ENCODE assay signal across 26 mouse cellular contexts in genomic region chr2:72777806-72778510, GRCm38 (mm10).
A peak's percentile ranks its signal among the peaks of the same experiment; 100 is the strongest.
DNase-seq lines count a peak whose midpoint lies in the region; ATAC-seq and TF ChIP-seq lines count a peak whose summit lies in the region.
"Had no signal": no experiment of that assay in that cellular context is flagged by ENCODE, and none has a peak within 500 bp of the region (broad histone marks: within the 10 kb centered on the region; RNA-seq: fewer than 3 reads in every experiment).

No protein-coding gene starts in this region.

- no peaks in the 10 kb centered on the region for H3K27me3 ChIP-seq in heart, embryonic 14.5 days (ENCODE audit: control insufficient read depth, insufficient read depth, low read length)
- H3K27me3 ChIP-seq in limb, embryonic 12.5 days, result no peaks in the 10 kb centered on the region
- no peaks in the 10 kb centered on the region for H3K27me3 ChIP-seq in limb, embryonic 10.5 days (ENCODE audit: low read depth, poor library complexity, severe bottlenecking)
- H3K27me3 ChIP-seq in midbrain, embryonic 10.5 days (ENCODE audit: low read depth, poor library complexity, severe bottlenecking), result no peaks in the 10 kb centered on the region
- H3K27me3 ChIP-seq: embryonic facial prominence, embryonic 13.5 days; forebrain, embryonic 12.5 days; hindbrain, embryonic 12.5 days; intestine, embryonic 15.5 days; midbrain, embryonic 13.5 days had no signal

- H3K4me1 ChIP-seq in heart, embryonic 14.5 days (ENCODE audit: control insufficient read depth in 2 of 2, insufficient read depth in 2 of 2, low read length in 2 of 2), result peaks cover 2 to 11% of the 10 kb centered on the region in 2 experiments
- peaks cover 28% of the 10 kb centered on the region for H3K4me1 ChIP-seq in limb, embryonic 12.5 days (replicated peaks)
- peaks cover 5% of the 10 kb centered on the region for H3K4me1 ChIP-seq in limb, embryonic 10.5 days
- H3K4me1 ChIP-seq in midbrain, embryonic 10.5 days, result peaks cover 2% of the 10 kb centered on the region; the same call in 1 of the 2 replicates
- H3K4me1 ChIP-seq: intestine, embryonic 15.5 days; liver, embryonic 13.5 days; megakaryocyte, embryonic 14.5 days had no signal

- H3K36me3 ChIP-seq in heart, embryonic 14.5 days (ENCODE audit: control insufficient read depth, insufficient read depth, low read length), result no peaks in the 10 kb centered on the region
- H3K36me3 ChIP-seq in limb, embryonic 12.5 days, result no peaks in the 10 kb centered on the region
- H3K36me3 ChIP-seq in limb, embryonic 10.5 days, result no peaks in the 10 kb centered on the region
- no peaks in the 10 kb centered on the region for H3K36me3 ChIP-seq in midbrain, embryonic 10.5 days
- H3K36me3 ChIP-seq: embryonic facial prominence, embryonic 13.5 days; forebrain, embryonic 12.5 days; hindbrain, embryonic 12.5 days; intestine, embryonic 15.5 days; liver, embryonic 13.5 days; midbrain, embryonic 13.5 days; neural tube, embryonic 13.5 days had no signal

- peak; percentile 4 for DNase-seq in gastrocnemius, adult 18-20 months (ENCODE audit: low spot score)
- no peak for DNase-seq in gastrocnemius, adult 2 months
- DNase-seq in heart, postnatal 36 days, result no peak
- DNase-seq in limb, embryonic 10.5 days (ENCODE audit: low spot score), result no peak
- no peak for DNase-seq in midbrain, embryonic 10.5 days (ENCODE audit: low spot score)
- DNase-seq: cerebellum, adult 9-10 months; forebrain, postnatal 0 days; gastrocnemius, postnatal 14 days; kidney, adult 8-10 months; layer of hippocampus, postnatal 36 days; liver, embryonic 13.5 days; lung, adult 18-20 months; right cerebral cortex, postnatal 4 days had no signal

- 0 out of 2 replicates have a peak, but pooled peaks have one; percentile 33 for ATAC-seq in heart, embryonic 14.5 days (ENCODE audit: insufficient number of reproducible peaks, insufficient read depth, low FRiP score, low read depth)
- ATAC-seq in limb, embryonic 12.5 days (ENCODE audit: insufficient number of reproducible peaks, insufficient read depth, low FRiP score, low TSS enrichment, low read depth), result no peak
- ATAC-seq: forebrain, postnatal 0 days; hindbrain, postnatal 0 days; intestine, embryonic 15.5 days; lung, postnatal 0 days; midbrain, embryonic 13.5 days; Patski had no signal

- H3K9ac ChIP-seq in heart, embryonic 14.5 days (ENCODE audit: low read length), result no peak overlapping the region
- H3K9ac ChIP-seq in limb, embryonic 12.5 days (replicated peaks), result no peak overlapping the region
- H3K9ac ChIP-seq: embryonic facial prominence, embryonic 13.5 days; forebrain, embryonic 12.5 days; forebrain, postnatal 0 days; hindbrain, embryonic 12.5 days; intestine, embryonic 15.5 days; liver, embryonic 13.5 days; midbrain, embryonic 13.5 days; neural tube, embryonic 13.5 days had no signal

- 75% methylated on average over 8 of the region's 8 CpGs for WGBS in heart, embryonic 14.5 days
- 69% methylated on average over 8 of the region's 8 CpGs for WGBS in limb, embryonic 12.5 days
- WGBS in limb, embryonic 10.5 days, result 90% methylated on average over 8 of the region's 8 CpGs
- 84% methylated on average over 8 of the region's 8 CpGs for WGBS in midbrain, embryonic 10.5 days

- no peak for TF ChIP-seq CTCF in gastrocnemius, adult 2 months (IDR thresholded peaks at IDR 0.05)

- H3K4me3 ChIP-seq in gastrocnemius, adult 2 months, result no peak overlapping the region
- no peak overlapping the region for H3K4me3 ChIP-seq in heart, embryonic 14.5 days (ENCODE audit: control insufficient read depth in 1 of 2, insufficient read depth in 1 of 2, low read depth in 1 of 2, low read length in 2 of 2)
- no peak overlapping the region for H3K4me3 ChIP-seq in limb, embryonic 12.5 days (replicated peaks)
- no peak overlapping the region for H3K4me3 ChIP-seq in limb, embryonic 10.5 days
- H3K4me3 ChIP-seq in midbrain, embryonic 10.5 days, result no peak overlapping the region
- H3K4me3 ChIP-seq: embryonic facial prominence, embryonic 13.5 days; erythroblast, embryonic 14.5 days; forebrain, embryonic 12.5 days; hindbrain, embryonic 12.5 days; intestine, embryonic 15.5 days; liver, embryonic 13.5 days; megakaryocyte, embryonic 14.5 days; midbrain, embryonic 13.5 days; neural tube, embryonic 13.5 days had no signal

- H3K9me3 ChIP-seq in heart, embryonic 14.5 days (ENCODE audit: control insufficient read depth, low read length), result no peaks in the 10 kb centered on the region
- no peaks in the 10 kb centered on the region for H3K9me3 ChIP-seq in limb, embryonic 12.5 days
- H3K9me3 ChIP-seq in limb, embryonic 10.5 days (replicated peaks), result no peaks in the 10 kb centered on the region
- no peaks in the 10 kb centered on the region for H3K9me3 ChIP-seq in midbrain, embryonic 10.5 days (replicated peaks)
- H3K9me3 ChIP-seq: embryonic facial prominence, embryonic 13.5 days; forebrain, embryonic 12.5 days; hindbrain, embryonic 12.5 days; intestine, embryonic 15.5 days; liver, embryonic 13.5 days; megakaryocyte, embryonic 14.5 days; midbrain, embryonic 13.5 days had no signal

- H3K4me2 ChIP-seq in heart, embryonic 14.5 days (ENCODE audit: low read length), result no peak overlapping the region
- no peak overlapping the region for H3K4me2 ChIP-seq in limb, embryonic 12.5 days
- H3K4me2 ChIP-seq: embryonic facial prominence, embryonic 13.5 days; forebrain, embryonic 12.5 days; hindbrain, embryonic 12.5 days; intestine, embryonic 15.5 days; liver, embryonic 13.5 days; midbrain, embryonic 13.5 days; neural tube, embryonic 13.5 days had no signal

- H3K27ac ChIP-seq in gastrocnemius, adult 2 months, result no peak overlapping the region
- peak overlapping the region; percentile 41 to 57; a peak in 2 of 4 replicates for H3K27ac ChIP-seq in heart, embryonic 14.5 days (replicated peaks in 1 of 2; ENCODE audit: control insufficient read depth in 1 of 2, insufficient read depth in 1 of 2, low read depth in 2 of 2, low read length in 2 of 2)
- H3K27ac ChIP-seq in limb, embryonic 12.5 days, result peak overlapping the region; percentile 45
- H3K27ac ChIP-seq in limb, embryonic 10.5 days, result no peak overlapping the region
- H3K27ac ChIP-seq in midbrain, embryonic 10.5 days (replicated peaks), result no peak overlapping the region
- H3K27ac ChIP-seq: embryonic facial prominence, embryonic 13.5 days; forebrain, embryonic 12.5 days; hindbrain, embryonic 12.5 days; hindbrain, postnatal 0 days; intestine, embryonic 15.5 days; liver, embryonic 13.5 days; midbrain, embryonic 13.5 days; neural tube, embryonic 13.5 days had no signal

- intact Hi-C loops in gastrocnemius, adult 2 months (cut with DNase I), result no loop called here
- intact Hi-C loops in heart, postnatal 36 days (cut with DNase I), result no loop called here

Comparison
In these comparisons a context has a peak if more than half of its experiments do, and no peak if none do; other contexts are left out.
1. H3K27ac ChIP-seq: peak in heart, embryonic 14.5 days (2 of 2) and limb, embryonic 12.5 days (single experiment); none in gastrocnemius, adult 2 months (single experiment), limb, embryonic 10.5 days (single experiment) and midbrain, embryonic 10.5 days (single experiment).